ENCODE assay signal across 11 mouse cellular contexts in genomic region chrX:107168281-107168680, GRCm38 (mm10). TPM values are rescaled to one million over a fixed set of nuclear protein-coding genes. Genes with fewer than 3 reads are reported as not detected.
DNase-seq lines count a peak whose midpoint lies in the region; ATAC-seq and TF ChIP-seq lines count a peak whose summit lies in the region.
"Had no signal": no experiment of that assay in that cellular context is flagged by ENCODE, and none has a peak within 500 bp of the region (broad histone marks: within the 10 kb centered on the region; RNA-seq: fewer than 3 reads in every experiment).

No protein-coding gene starts in this region.

- H3K9ac ChIP-seq in forebrain, embryonic 16.5 days (replicated peaks; ENCODE audit: low read depth, low read length) = no peak overlapping the region
- H3K9ac ChIP-seq: embryonic facial prominence, embryonic 15.5 days had no signal

- ATAC-seq in forebrain, embryonic 16.5 days = no peak

- no peak overlapping the region for H3K4me2 ChIP-seq in forebrain, embryonic 16.5 days (ENCODE audit: low read length)
- H3K4me2 ChIP-seq: embryonic facial prominence, embryonic 15.5 days had no signal

- H3K36me3 ChIP-seq in E14TG2a.4 (ENCODE audit: insufficient read depth, low read length) = no peaks in the 10 kb centered on the region
- no peaks in the 10 kb centered on the region for H3K36me3 ChIP-seq in forebrain, embryonic 16.5 days (ENCODE audit: control insufficient read depth, insufficient read depth)
- H3K36me3 ChIP-seq: embryonic facial prominence, embryonic 15.5 days had no signal

- DNase-seq in embryo, embryonic 10 days (ENCODE audit: low spot score) = peak; percentile 20
- no peak for DNase-seq in embryo, embryonic 11 days
- no peak for DNase-seq in left cerebral cortex, adult 2 months (ENCODE audit: extremely low spot score in 1 of 2, low spot score in 2 of 2)
- DNase-seq in left cerebral cortex, adult 8-10 months (ENCODE audit: low spot score in 2 of 2) = no peak
- peak; percentile 19 for DNase-seq in lung, postnatal 14 days
- DNase-seq in left cerebral cortex, postnatal 4 days = no peak
- DNase-seq: kidney, adult 9 months had no signal

- no peaks in the 10 kb centered on the region for H3K9me3 ChIP-seq in E14TG2a.4 (ENCODE audit: low read length)
- no peaks in the 10 kb centered on the region for H3K9me3 ChIP-seq in forebrain, embryonic 16.5 days (ENCODE audit: control insufficient read depth, low read length)
- H3K9me3 ChIP-seq: embryonic facial prominence, embryonic 15.5 days had no signal

- H3K27me3 ChIP-seq in E14TG2a.4 (ENCODE audit: insufficient read depth, low read length) = no peaks in the 10 kb centered on the region
- H3K27me3 ChIP-seq in forebrain, embryonic 16.5 days (replicated peaks; ENCODE audit: control insufficient read depth, insufficient read depth, low read length) = no peaks in the 10 kb centered on the region
- H3K27me3 ChIP-seq: embryonic facial prominence, embryonic 15.5 days had no signal

- peak; percentile 58 for TF ChIP-seq CTCF in left cerebral cortex, adult 2 months (IDR thresholded peaks at IDR 0.05)
- peak; percentile 23 for TF ChIP-seq CTCF in E14TG2a.4 (conservative IDR thresholded peaks at IDR 0.05; ENCODE audit: low read length)

- H3K4me3 ChIP-seq in left cerebral cortex, adult 2 months = no peak overlapping the region
- no peak overlapping the region for H3K4me3 ChIP-seq in E14TG2a.4 (replicated peaks; ENCODE audit: low read length)
- H3K4me3 ChIP-seq in forebrain, embryonic 16.5 days (replicated peaks; ENCODE audit: low read length) = no peak overlapping the region
- H3K4me3 ChIP-seq: embryonic facial prominence, embryonic 15.5 days had no signal

- H3K4me1 ChIP-seq in E14TG2a.4 (replicated peaks; ENCODE audit: low read depth, low read length) = no peaks in the 10 kb centered on the region
- H3K4me1 ChIP-seq in forebrain, embryonic 16.5 days (replicated peaks; ENCODE audit: control insufficient read depth, insufficient read depth, low read length) = no peaks in the 10 kb centered on the region
- H3K4me1 ChIP-seq: embryonic facial prominence, embryonic 15.5 days had no signal

- no peak overlapping the region for H3K27ac ChIP-seq in left cerebral cortex, adult 2 months
- H3K27ac ChIP-seq in forebrain, embryonic 16.5 days (ENCODE audit: low read length) = no peak overlapping the region
- H3K27ac ChIP-seq: embryonic facial prominence, embryonic 15.5 days had no signal

- intact Hi-C loops in left cerebral cortex, adult 2 months (cut with DNase I) = loop anchor here (1.0 to 10.0 kb wide), 3 partner anchors 153 to 375 kb away; no protein-coding TSS in a partner anchor
- intact Hi-C loops in left cerebral cortex, postnatal 4 days (cut with DNase I) = loop anchor here (10.0 kb wide), 1 partner anchor 373 kb away; no protein-coding TSS in a partner anchor

- WGBS in forebrain, embryonic 16.5 days = 17% methylated on average over 1 of the region's 1 CpGs

RNA-seq across cellular contexts. Expression of gene P2ry10b, which starts 19.6 kb away (rescaled TPM):
- total RNA-seq in left cerebral cortex, adult 2 months (2021) = under 1 TPM; 0.14 to 0.25 TPM
- under 1 TPM; 0.27 to 0.39 (median 0.39) TPM for total RNA-seq in left cerebral cortex, adult 8-10 months (2022)
- total RNA-seq in left cerebral cortex, postnatal 4 days (2021) = under 1 TPM; 0.48 to 0.58 TPM
- 0.38 and 0.65 TPM in 2 replicates for polyA plus RNA-seq in forebrain, embryonic 16.5 days (2015; fragmentation: Nextera tagmentation; extraction: Ambion mirVana)
- total RNA-seq: megakaryocyte-erythroid progenitor cell, adult 5-6 weeks had no signal

Comparison
In these comparisons a context has a peak if more than half of its experiments do, and no peak if none do; other contexts are left out.
1. DNase-seq: peak in embryo, embryonic 10 days (single experiment) and lung, postnatal 14 days (single experiment); none in embryo, embryonic 11 days (single experiment), left cerebral cortex, adult 2 months (0 of 2), left cerebral cortex, adult 8-10 months (0 of 2) and left cerebral cortex, postnatal 4 days (single experiment).